Mouse (Mus musculus) intestine, embryonic 14.5 days (tissue): Measurements from ENCODE around the gene Mical1. TPM values are rescaled to one million over a fixed set of nuclear protein-coding genes. Genes with fewer than 3 reads are reported as not detected.

ENCODE experiments used
- ATAC-seq: fragments of 200-750 bp; cut with Nextera tagmentation; replicated peaks from 2 replicates; pipeline ENCODE4 v1.8.0; 2017; ENCODE audit warnings: low read depth, moderate number of reproducible peaks, moderate TSS enrichment, moderate library complexity; ENCODE audit not compliant: low FRiP score, low TSS enrichment
- DNase-seq: peaks from one replicate; pipeline ENCODE4 v3.0.0-alpha.2; 2018; ENCODE audit warnings: low spot score
- H3K27ac ChIP-seq: fragments of 300-500 bp; sonication (generic); 2 replicates; pipeline ENCODE4 v1.5.1; 2014; ENCODE audit warnings: low read depth, mild to moderate bottlenecking, control low read depth
- H3K27me3 ChIP-seq: fragments of 300-500 bp; sonication (generic); replicated peaks from 2 replicates; pipeline ENCODE4 v1.6.1; 2014; ENCODE audit warnings: low read length, control low read depth; ENCODE audit not compliant: control insufficient read depth, insufficient read depth
- H3K36me3 ChIP-seq: fragments of 300-500 bp; sonication (generic); 2 replicates; pipeline ENCODE4 v1.6.1; 2014; ENCODE audit warnings: low read length, control low read depth; ENCODE audit not compliant: control insufficient read depth, insufficient read depth
- H3K4me1 ChIP-seq: fragments of 300-500 bp; sonication (generic); replicated peaks from 2 replicates; pipeline ENCODE4 v1.6.1; 2014; ENCODE audit warnings: low read length, control low read depth, mixed read lengths; ENCODE audit not compliant: control insufficient read depth, insufficient read depth
- H3K4me2 ChIP-seq: fragments of 300-500 bp; sonication (generic); 2 replicates; pipeline ENCODE4 v1.6.1; 2014; ENCODE audit warnings: low read length
- H3K4me3 ChIP-seq: fragments of 300-500 bp; sonication (generic); 2 replicates; pipeline ENCODE4 v1.5.1; 2014; ENCODE audit warnings: low read depth, low read length, control low read depth, mixed read lengths
- H3K9ac ChIP-seq: fragments of 300-500 bp; sonication (generic); 2 replicates; pipeline ENCODE4 v1.6.1; 2014; ENCODE audit warnings: mild to moderate bottlenecking, low read length
- H3K9me3 ChIP-seq: fragments of 300-500 bp; sonication (generic); 2 replicates; pipeline ENCODE4 v1.6.1; 2016; ENCODE audit warnings: low read length, control low read depth; ENCODE audit not compliant: control insufficient read depth
- WGBS: fragments of 180-500 bp; shearing (Covaris S2); extraction: QIAGEN DNeasy Blood & Tissue Kit; methylation state at CpG from one replicate; pipeline ENCODE4 v1.1.7; 2014; 5-methylcytosine and 5-hydroxymethylcytosine counted together
- polyA plus RNA-seq: library from polyadenylated mRNA; unstranded; fragments of >200 nt; fragmentation: Nextera tagmentation; extraction: Ambion mirVana; gene quantifications from 2 replicates; pipeline ENCODE4 v1.2.1, GENCODE M21; 2014

Mical1 gene
- polyA plus RNA-seq, 1 experiment from 2014 or later = 30.1 TPM

GRCm38 (mm10) chr10:41485778-41486177 is 9.7 kb downstream of the Mical1 start:
- H3K4me2 ChIP-seq = no peak overlapping the region
- no peak overlapping the region for H3K9ac ChIP-seq
- no peak overlapping the region for H3K4me3 ChIP-seq
- 92% methylated on average over 16 of the region's 16 CpGs for whole genome bisulfite sequencing
- peaks cover 11% of the 10 kb centered on the region; the same call in 1 of the 2 replicates for H3K4me1 ChIP-seq
- ATAC-seq = no peak
- no peak overlapping the region for H3K27ac ChIP-seq
- no peak for DNase-seq
- no peaks in the 10 kb centered on the region for H3K27me3 ChIP-seq
- no peaks in the 10 kb centered on the region for H3K9me3 ChIP-seq
- H3K36me3 ChIP-seq = peaks cover 61% of the 10 kb centered on the region

DNA sequence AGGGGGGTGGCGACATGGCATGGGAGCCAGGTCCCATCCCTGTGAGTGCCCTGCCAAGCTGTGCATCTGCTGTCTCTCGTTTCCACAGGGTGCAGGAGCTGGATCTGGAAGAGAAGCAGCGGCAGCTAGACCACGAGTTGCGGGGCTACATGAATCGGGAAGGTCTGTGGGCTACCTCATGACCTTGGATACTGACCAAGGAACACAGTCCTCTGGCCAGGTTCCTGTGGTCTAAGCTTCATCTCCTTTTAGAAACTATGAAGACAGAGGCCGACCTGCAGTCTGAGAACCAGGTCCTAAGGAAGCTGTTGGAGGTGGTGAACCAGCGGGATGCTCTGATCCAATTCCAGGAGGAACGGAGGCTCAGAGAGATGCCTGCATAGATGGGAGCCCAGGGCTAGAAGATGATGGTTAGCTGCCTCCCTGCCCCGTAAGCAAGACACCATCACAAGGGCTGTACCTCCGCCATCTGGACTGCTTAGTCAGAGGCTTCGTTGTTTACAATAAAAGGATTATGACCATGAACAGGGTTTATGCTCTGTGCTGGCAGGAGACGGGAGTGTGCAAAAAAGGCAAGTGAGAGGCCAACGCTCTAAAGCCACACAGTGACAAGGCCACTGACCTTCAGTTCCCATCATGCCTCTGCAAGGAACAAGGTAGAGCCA is 10.5 kb downstream of the Mical1 start:
- ATAC-seq (no peak), DNase-seq (no peak)
- Histone ChIP-seq H3K9ac (no peak overlapping the region), H3K4me1 (peaks cover 11% of the 10 kb centered on the region; the same call in 1 of the 2 replicates), H3K4me3 (no peak overlapping the region), H3K4me2 (no peak overlapping the region), H3K27ac (no peak overlapping the region), H3K9me3 (no peaks in the 10 kb centered on the region), H3K36me3 (peaks cover 59% of the 10 kb centered on the region), H3K27me3 (no peaks in the 10 kb centered on the region)
- 75% methylated on average over 14 of the region's 14 CpGs for whole genome bisulfite sequencing

DNA sequence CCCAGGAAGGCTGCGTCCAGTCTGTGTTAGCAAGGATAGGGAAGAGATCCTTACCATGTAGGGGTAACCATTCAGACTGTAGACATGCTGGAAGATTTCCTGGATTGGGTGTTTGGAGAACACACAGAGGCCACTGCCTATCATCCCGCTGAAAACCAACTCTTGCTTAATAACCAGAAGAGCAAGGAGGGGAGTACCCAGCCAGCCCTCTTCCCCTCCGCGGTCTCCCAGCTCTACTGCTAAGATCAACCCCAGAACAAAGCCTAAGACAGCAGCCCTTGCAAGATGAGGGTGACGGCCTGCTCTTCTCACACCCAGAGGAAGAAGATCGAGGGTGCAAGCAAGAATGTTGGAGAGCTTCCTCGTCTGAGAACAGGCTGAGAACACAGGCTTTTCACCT is 12.8 kb downstream of the Mical1 start:
- Histone ChIP-seq H3K9ac (peak overlapping the region; percentile 75), H3K27ac (no peak overlapping the region), H3K36me3 (peaks cover 39% of the 10 kb centered on the region), H3K4me2 (peak overlapping the region; percentile 100), H3K4me3 (peak overlapping the region; percentile 68), H3K27me3 (no peaks in the 10 kb centered on the region), H3K4me1 (peaks cover 11% of the 10 kb centered on the region; the same call in 1 of the 2 replicates), H3K9me3 (no peaks in the 10 kb centered on the region)
- ATAC-seq (no peak), DNase-seq (no peak)
- 28% methylated on average over 7 of the region's 7 CpGs for WGBS

GRCm38 (mm10) chr10:41489294-41489693 is 13.2 kb downstream of the Mical1 start:
- ATAC-seq = no peak
- Histone ChIP-seq H3K9me3 (no peaks in the 10 kb centered on the region), H3K27me3 (no peaks in the 10 kb centered on the region), H3K36me3 (peaks cover 35% of the 10 kb centered on the region), H3K4me3 (peak overlapping the region; percentile 68), H3K4me1 (peaks cover 11% of the 10 kb centered on the region; the same call in 1 of the 2 replicates), H3K4me2 (peak overlapping the region; percentile 100), H3K27ac (no peak overlapping the region), H3K9ac (peak overlapping the region; percentile 75)
- no peak for DNase-seq
- WGBS = 23% methylated on average over 8 of the region's 8 CpGs

DNA sequence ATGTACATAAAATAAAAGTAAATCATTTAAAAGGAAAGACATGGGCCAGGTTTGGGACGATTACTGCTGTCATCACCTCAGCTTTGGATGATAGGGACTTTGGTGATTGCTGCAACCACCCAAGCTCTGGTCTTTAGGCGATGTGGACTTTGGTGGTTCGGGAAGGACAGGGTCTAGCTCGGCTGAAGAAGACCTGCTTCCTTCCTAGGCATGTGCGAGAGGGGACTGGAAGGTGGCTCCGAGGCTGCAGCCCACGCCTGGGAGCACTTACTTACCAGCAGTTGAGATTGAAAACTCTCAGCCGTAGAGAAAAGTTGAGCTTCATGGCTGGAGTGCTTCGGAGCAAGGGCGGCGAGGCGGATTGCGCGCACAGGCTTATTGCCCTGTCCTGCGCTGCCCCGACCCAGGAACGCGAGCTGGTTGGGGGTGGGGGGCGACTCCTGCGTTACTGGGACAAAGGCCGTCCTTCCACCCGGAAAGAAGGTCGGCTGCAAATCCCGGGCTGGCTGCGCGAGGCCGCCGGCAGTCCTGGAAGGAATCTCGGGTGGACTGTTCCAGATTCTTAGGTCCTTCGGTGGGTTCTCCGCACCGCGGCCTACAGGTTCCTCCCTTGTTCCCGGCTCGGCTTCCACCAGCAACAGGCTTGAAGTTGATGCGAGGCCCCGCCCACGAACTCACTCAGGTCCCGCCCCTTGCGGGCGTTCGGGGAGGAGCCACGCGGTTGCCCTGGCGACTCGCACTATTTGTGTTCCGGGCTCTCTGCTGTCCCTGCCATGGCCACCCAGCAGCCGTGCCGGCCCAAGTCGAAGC is 13.8 kb downstream of the Mical1 start, which contains the start of the genes Smpd2 and Ppil6:
TSS of gene Smpd2 (minus strand) at position 662 of the 810 bp plus-strand sequence.
TSS of gene Ppil6 (plus strand) at position 732 of the 810 bp plus-strand sequence.
- Histone ChIP-seq H3K4me2 (peak within 1 kb of the TSS; percentile 100), H3K4me3 (peak within 1 kb of the TSS; percentile 68), H3K4me1 (peaks cover 11% of the 10 kb centered on the region; the same call in 1 of the 2 replicates), H3K36me3 (peaks cover 31% of the 10 kb centered on the region), H3K27me3 (no peaks in the 10 kb centered on the region), H3K9me3 (no peaks in the 10 kb centered on the region), H3K9ac (peak within 1 kb of the TSS; percentile 75), H3K27ac (peak within 1 kb of the TSS; percentile 70)
- DNase-seq (peak; percentile 98), ATAC-seq (peak; percentile 93)
- under 1% methylated on average over 48 of the region's 50 CpGs for WGBS

- Histone ChIP-seq H3K4me2 (peak overlapping the region; percentile 100), H3K27ac (no peak overlapping the region), H3K36me3 (peaks cover 25% of the 10 kb centered on the region), H3K4me1 (peaks cover 11% of the 10 kb centered on the region; the same call in 1 of the 2 replicates), H3K27me3 (no peaks in the 10 kb centered on the region), H3K9ac (peak overlapping the region; percentile 75), H3K4me3 (peak overlapping the region; percentile 68), H3K9me3 (no peaks in the 10 kb centered on the region)
- WGBS = under 1% methylated on average over 29 of the region's 29 CpGs
- ATAC-seq (peak; percentile 44; the same call in 1 of the 2 replicates), DNase-seq (no peak)
These were observed 14.4 kb downstream of the Mical1 start for GRCm38 (mm10) chr10:41490518-41490873.

GRCm38 (mm10) chr10:41491111-41491510 is 15.0 kb downstream of the Mical1 start:
- Histone ChIP-seq H3K36me3 (peaks cover 19% of the 10 kb centered on the region), H3K9me3 (no peaks in the 10 kb centered on the region), H3K27ac (no peak overlapping the region), H3K27me3 (no peaks in the 10 kb centered on the region), H3K4me2 (peak overlapping the region; percentile 100), H3K4me3 (no peak overlapping the region), H3K9ac (no peak overlapping the region), H3K4me1 (peaks cover 11% of the 10 kb centered on the region; the same call in 1 of the 2 replicates)
- no peak for DNase-seq
- 37% methylated on average over 4 of the region's 4 CpGs for WGBS
- ATAC-seq = no peak

DNA sequence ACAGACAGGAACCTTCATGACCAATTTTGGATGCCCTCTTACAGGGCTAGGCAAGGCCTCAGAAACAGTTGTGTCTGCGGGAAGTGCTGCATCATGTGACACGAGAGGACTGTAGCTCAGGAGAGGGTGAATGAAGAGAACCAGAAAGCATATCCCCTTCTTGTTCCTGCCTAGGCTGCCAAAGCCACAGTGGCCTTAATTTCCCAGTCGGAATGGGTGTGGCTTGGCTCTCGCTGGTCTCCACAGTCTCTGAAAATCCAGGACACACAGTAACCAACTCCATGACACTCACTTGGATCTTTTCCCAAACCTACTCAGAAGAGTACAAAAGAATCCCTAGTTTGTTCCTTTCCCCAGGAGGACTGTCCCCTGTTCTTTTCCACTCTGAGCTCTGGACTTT is 24.8 kb downstream of the Mical1 start:
- H3K27me3 ChIP-seq = no peaks in the 10 kb centered on the region
- H3K27ac ChIP-seq = no peak overlapping the region
- no peaks in the 10 kb centered on the region for H3K4me1 ChIP-seq
- H3K9ac ChIP-seq = no peak overlapping the region
- no peaks in the 10 kb centered on the region for H3K36me3 ChIP-seq
- DNase-seq (no peak), ATAC-seq (no peak)
- no peak overlapping the region for H3K4me3 ChIP-seq
- H3K9me3 ChIP-seq = no peaks in the 10 kb centered on the region
- no peak overlapping the region for H3K4me2 ChIP-seq
- 66% methylated on average over 4 of the region's 4 CpGs for WGBS
